Mouse (Mus musculus): ENCODE data around the gene Treml2. TPM values are rescaled to one million over a fixed set of nuclear protein-coding genes. Genes with fewer than 3 reads are reported as not detected.

Gene Treml2
- polyA plus RNA-seq, 1 experiment from 2014 or later = 0.54 TPM

GRCm38 (mm10) chr17:48272598-48272997 lies 26.7 kb upstream of the Treml2 start:
- TF ChIP-seq EP300 (IDR thresholded peaks at IDR 0.05) = no peak
- no peak overlapping the region for H3K9ac ChIP-seq (replicated peaks; ENCODE audit: low read depth)
- no peak for DNase-seq (ENCODE audit: low spot score)
- no peak for ATAC-seq
- H3K27me3 ChIP-seq (replicated peaks; ENCODE audit: insufficient read depth, low read length) = no peaks in the 10 kb centered on the region
- no peaks in the 10 kb centered on the region for H3K9me3 ChIP-seq (ENCODE audit: low read length)
- no peak overlapping the region for H3K4me3 ChIP-seq (ENCODE audit: low read depth, low read length)
- H3K36me3 ChIP-seq (ENCODE audit: insufficient read depth, low read length) = no peaks in the 10 kb centered on the region
- no peaks in the 10 kb centered on the region for H3K4me1 ChIP-seq (ENCODE audit: insufficient read depth, low read depth, low read length)
- H3K27ac ChIP-seq (ENCODE audit: low read length) = no peak overlapping the region
- WGBS = 81% methylated on average over 4 of the region's 4 CpGs
- no peak overlapping the region for H3K4me2 ChIP-seq (replicated peaks; ENCODE audit: low read depth, low read length)

GRCm38 (mm10) chr17:48274098-48274497 lies 25.2 kb upstream of the Treml2 start:
- H3K4me3 ChIP-seq (ENCODE audit: low read depth, low read length) = no peak overlapping the region
- ATAC-seq (no peak), DNase-seq (ENCODE audit: low spot score) (no peak)
- H3K36me3 ChIP-seq (ENCODE audit: insufficient read depth, low read length) = no peaks in the 10 kb centered on the region
- WGBS = 70% methylated on average over 4 of the region's 4 CpGs
- H3K4me2 ChIP-seq (replicated peaks; ENCODE audit: low read depth, low read length) = no peak overlapping the region
- H3K27me3 ChIP-seq (replicated peaks; ENCODE audit: insufficient read depth, low read length) = no peaks in the 10 kb centered on the region
- H3K9ac ChIP-seq (replicated peaks; ENCODE audit: low read depth) = no peak overlapping the region
- TF ChIP-seq EP300 (IDR thresholded peaks at IDR 0.05) (no peak), CTCF (IDR thresholded peaks at IDR 0.05) (no peak)
- H3K9me3 ChIP-seq (ENCODE audit: low read length) = no peaks in the 10 kb centered on the region
- H3K27ac ChIP-seq (ENCODE audit: low read length) = no peak overlapping the region
- no peaks in the 10 kb centered on the region for H3K4me1 ChIP-seq (ENCODE audit: insufficient read depth, low read depth, low read length)

- TF ChIP-seq CTCF (IDR thresholded peaks at IDR 0.05) = peak; percentile 91
- no peak for TF ChIP-seq EP300 (IDR thresholded peaks at IDR 0.05)
- ATAC-seq (peak; percentile 59; the same call in 1 of the 2 replicates), DNase-seq (ENCODE audit: low spot score) (peak; percentile 79)
- no peaks in the 10 kb centered on the region for H3K36me3 ChIP-seq (ENCODE audit: insufficient read depth, low read length)
- 31% methylated on average over 6 of the region's 6 CpGs for WGBS
- no peak overlapping the region for H3K9ac ChIP-seq (replicated peaks; ENCODE audit: low read depth)
- no peak overlapping the region for H3K27ac ChIP-seq (ENCODE audit: low read length)
- no peaks in the 10 kb centered on the region for H3K4me1 ChIP-seq (ENCODE audit: insufficient read depth, low read depth, low read length)
- no peaks in the 10 kb centered on the region for H3K9me3 ChIP-seq (ENCODE audit: low read length)
- no peak overlapping the region for H3K4me2 ChIP-seq (replicated peaks; ENCODE audit: low read depth, low read length)
- H3K27me3 ChIP-seq (replicated peaks; ENCODE audit: insufficient read depth, low read length) = no peaks in the 10 kb centered on the region
- H3K4me3 ChIP-seq (ENCODE audit: low read depth, low read length) = no peak overlapping the region
These were observed 24.4 kb upstream of the Treml2 start for GRCm38 (mm10) chr17:48274885-48275284.

- no peak overlapping the region for H3K9ac ChIP-seq (replicated peaks; ENCODE audit: low read depth)
- ATAC-seq = no peak
- no peaks in the 10 kb centered on the region for H3K4me1 ChIP-seq (ENCODE audit: insufficient read depth, low read depth, low read length)
- WGBS = 53% methylated on average over 7 of the region's 7 CpGs
- no peak overlapping the region for H3K4me2 ChIP-seq (replicated peaks; ENCODE audit: low read depth, low read length)
- no peak for DNase-seq (ENCODE audit: low spot score)
- H3K36me3 ChIP-seq (ENCODE audit: insufficient read depth, low read length) = no peaks in the 10 kb centered on the region
- no peaks in the 10 kb centered on the region for H3K9me3 ChIP-seq (ENCODE audit: low read length)
- no peak overlapping the region for H3K4me3 ChIP-seq (ENCODE audit: low read depth, low read length)
- no peak overlapping the region for H3K27ac ChIP-seq (ENCODE audit: low read length)
- no peak for TF ChIP-seq CTCF (IDR thresholded peaks at IDR 0.05)
- H3K27me3 ChIP-seq (replicated peaks; ENCODE audit: insufficient read depth, low read length) = no peaks in the 10 kb centered on the region
These were observed 23.6 kb upstream of the Treml2 start for GRCm38 (mm10) chr17:48275736-48276135.

GRCm38 (mm10) chr17:48278381-48278780 lies 20.9 kb upstream of the Treml2 start:
- DNase-seq (ENCODE audit: low spot score) = no peak
- no peak overlapping the region for H3K4me2 ChIP-seq (replicated peaks; ENCODE audit: low read depth, low read length)
- no peaks in the 10 kb centered on the region for H3K36me3 ChIP-seq (ENCODE audit: insufficient read depth, low read length)
- H3K27me3 ChIP-seq (replicated peaks; ENCODE audit: insufficient read depth, low read length) = no peaks in the 10 kb centered on the region
- no peak overlapping the region for H3K27ac ChIP-seq (ENCODE audit: low read length)
- no peak for ATAC-seq
- no peak overlapping the region for H3K9ac ChIP-seq (replicated peaks; ENCODE audit: low read depth)
- no peaks in the 10 kb centered on the region for H3K9me3 ChIP-seq (ENCODE audit: low read length)
- H3K4me3 ChIP-seq (ENCODE audit: low read depth, low read length) = no peak overlapping the region
- H3K4me1 ChIP-seq (ENCODE audit: insufficient read depth, low read depth, low read length) = no peaks in the 10 kb centered on the region; the same call in 1 of the 2 replicates
- TF ChIP-seq EP300 (IDR thresholded peaks at IDR 0.05) (no peak), CTCF (IDR thresholded peaks at IDR 0.05) (no peak)

GRCm38 (mm10) chr17:48279002-48279401 lies 20.3 kb upstream of the Treml2 start:
- TF ChIP-seq CTCF (IDR thresholded peaks at IDR 0.05) (no peak), EP300 (IDR thresholded peaks at IDR 0.05) (no peak)
- H3K9me3 ChIP-seq (ENCODE audit: low read length) = no peaks in the 10 kb centered on the region
- H3K9ac ChIP-seq (replicated peaks; ENCODE audit: low read depth) = no peak overlapping the region
- no peak for DNase-seq (ENCODE audit: low spot score)
- H3K4me2 ChIP-seq (replicated peaks; ENCODE audit: low read depth, low read length) = no peak overlapping the region
- no peaks in the 10 kb centered on the region; the same call in 1 of the 2 replicates for H3K4me1 ChIP-seq (ENCODE audit: insufficient read depth, low read depth, low read length)
- H3K27ac ChIP-seq (ENCODE audit: low read length) = no peak overlapping the region
- ATAC-seq = no peak
- no peaks in the 10 kb centered on the region for H3K27me3 ChIP-seq (replicated peaks; ENCODE audit: insufficient read depth, low read length)
- WGBS = 67% methylated on average over 4 of the region's 4 CpGs
- no peaks in the 10 kb centered on the region for H3K36me3 ChIP-seq (ENCODE audit: insufficient read depth, low read length)
- H3K4me3 ChIP-seq (ENCODE audit: low read depth, low read length) = no peak overlapping the region

Data from lung, postnatal 0 days (tissue).